Mouse (Mus musculus) bone marrow, adult 2 months (tissue): ENCODE measurements at regions not wholly inside any gene's neighbourhood (a gene's known extent, or its start where the extent isn't known, plus 50 kb on each side); places are given as distances from the start of the nearest gene placed in this dataset.

Source experiments
- H3K27ac ChIP-seq: fragments of 200-500 bp; 2 replicates; pipeline ENCODE4 v1.5.1; 2012; ENCODE audit warnings: low read depth, mild to moderate bottlenecking, control low read depth, inconsistent platforms, low read length; ENCODE audit not compliant: control insufficient read depth, poor library complexity, insufficient read depth
- H3K4me1 ChIP-seq: fragments of 200-500 bp; 2 replicates; pipeline ENCODE4 v1.6.1; 2011; ENCODE audit warnings: low read length; ENCODE audit not compliant: control insufficient read depth, insufficient read depth
- H3K4me3 ChIP-seq: fragments of 200-500 bp; replicated peaks from 2 replicates; pipeline ENCODE3; 2011; ENCODE audit warnings: mild to moderate bottlenecking, low read depth, low read length, control low read depth; ENCODE audit not compliant: control insufficient read depth
- CTCF ChIP-seq: fragments of 200-500 bp; IDR thresholded peaks from 2 replicates; pipeline ENCODE4 v1.5.1; 2011; ENCODE audit warnings: low read length, control low read depth; ENCODE audit not compliant: control insufficient read depth, insufficient read depth
- POLR2A ChIP-seq: fragments of 200-500 bp; IDR thresholded peaks from 2 replicates; pipeline ENCODE4 v1.6.1; 2011; ENCODE audit warnings: low read depth, mild to moderate bottlenecking, control low read depth, low read length, borderline replicate concordance; ENCODE audit not compliant: control insufficient read depth
- WGBS: fragments of 180-500 bp; shearing (Covaris S2); methylation state at CpG from one replicate; pipeline ENCODE4 v1.1.7; 2018; 5-methylcytosine and 5-hydroxymethylcytosine counted together

DNA sequence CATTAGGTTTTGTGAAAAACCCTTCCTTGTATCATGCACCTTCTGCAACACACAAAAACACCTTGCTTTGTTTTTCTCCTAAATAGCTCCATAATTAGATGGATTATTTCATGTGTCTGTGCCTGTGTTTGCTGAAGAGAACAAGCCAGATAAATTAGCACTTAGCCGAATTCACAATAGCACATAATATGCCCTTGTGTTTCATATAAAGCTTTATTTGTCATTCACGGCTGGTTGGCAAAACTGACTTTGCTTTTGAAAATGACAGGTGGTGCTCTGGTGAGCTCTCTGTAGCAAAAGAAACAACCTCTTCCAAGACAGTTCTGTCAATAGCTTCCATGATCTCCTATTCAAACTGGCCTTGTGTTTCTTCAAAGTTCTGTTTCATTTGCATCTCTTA, 551.2 kb upstream of the Itga1 start:
- 92% methylated on average over 2 of the region's 2 CpGs for WGBS
- no peak overlapping the region for H3K4me3 ChIP-seq

DNA sequence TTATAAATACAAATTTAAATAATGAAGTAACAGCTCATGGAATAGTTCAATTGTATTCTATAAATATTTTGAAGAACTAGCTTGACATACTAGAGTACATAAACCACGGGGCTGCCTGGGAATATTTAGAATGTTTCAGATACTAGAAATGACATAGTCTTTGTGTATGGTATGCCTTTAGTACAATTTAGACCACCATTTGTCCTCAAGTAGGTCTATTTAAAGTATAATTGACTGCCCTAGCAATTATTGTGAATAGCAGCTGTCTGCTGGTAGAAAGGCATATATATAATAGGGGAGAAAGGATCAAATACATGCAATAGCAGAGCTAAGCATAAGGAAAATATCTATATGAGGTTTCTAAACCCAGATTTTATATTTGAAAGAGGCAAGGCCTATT, 550.6 kb upstream of the Itga1 start:
- Histone ChIP-seq H3K27ac (no peak overlapping the region), H3K4me1 (no peaks in the 10 kb centered on the region), H3K4me3 (no peak overlapping the region)
- TF ChIP-seq POLR2A (no peak), CTCF (no peak)
- 60% methylated on average over 1 of the region's 1 CpGs for WGBS

More for the DNA sequence above, 551.2 kb upstream of the Itga1 start:
- Histone ChIP-seq H3K27ac (no peak overlapping the region), H3K4me1 (no peaks in the 10 kb centered on the region)
- TF ChIP-seq POLR2A = no peak
- TF ChIP-seq CTCF = no peak

DNA sequence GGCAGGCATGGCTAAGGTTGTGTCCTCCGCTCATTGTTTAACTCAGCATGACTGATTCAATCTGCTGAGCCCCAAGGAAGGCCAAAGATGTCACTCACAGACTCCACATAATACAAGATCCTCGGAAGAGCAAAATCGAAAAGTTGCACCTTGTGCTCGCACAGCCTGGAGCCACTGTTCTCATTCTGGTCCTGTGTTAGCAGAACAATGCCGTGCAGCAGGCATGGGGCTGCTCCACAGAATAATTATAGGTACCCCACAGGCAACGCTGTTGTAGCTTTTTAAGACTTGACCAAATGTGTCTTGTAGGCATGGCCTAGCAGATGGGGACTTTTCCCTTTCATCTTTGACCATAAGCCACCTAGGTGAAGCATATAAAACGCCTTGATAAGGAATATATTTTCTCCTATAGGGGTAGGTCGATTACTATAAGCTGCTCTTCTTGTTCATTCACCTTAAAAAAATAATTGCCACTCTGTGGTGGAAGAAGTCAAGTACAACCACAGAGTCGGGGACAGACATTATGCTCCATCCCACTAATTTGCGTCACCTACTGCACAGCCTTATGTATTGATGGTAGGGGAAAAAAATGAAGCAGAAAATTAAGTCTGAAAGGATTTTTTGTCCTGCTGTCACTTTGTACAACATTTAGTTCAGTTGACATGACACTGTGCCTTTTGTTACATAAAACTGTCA, 529.8 kb upstream of the Itga1 start:
- TF ChIP-seq CTCF (no peak), POLR2A (no peak)
- no peak overlapping the region for H3K4me3 ChIP-seq
- H3K4me1 ChIP-seq = no peaks in the 10 kb centered on the region
- H3K27ac ChIP-seq = no peak overlapping the region
- 76% methylated on average over 10 of the region's 10 CpGs for WGBS

DNA sequence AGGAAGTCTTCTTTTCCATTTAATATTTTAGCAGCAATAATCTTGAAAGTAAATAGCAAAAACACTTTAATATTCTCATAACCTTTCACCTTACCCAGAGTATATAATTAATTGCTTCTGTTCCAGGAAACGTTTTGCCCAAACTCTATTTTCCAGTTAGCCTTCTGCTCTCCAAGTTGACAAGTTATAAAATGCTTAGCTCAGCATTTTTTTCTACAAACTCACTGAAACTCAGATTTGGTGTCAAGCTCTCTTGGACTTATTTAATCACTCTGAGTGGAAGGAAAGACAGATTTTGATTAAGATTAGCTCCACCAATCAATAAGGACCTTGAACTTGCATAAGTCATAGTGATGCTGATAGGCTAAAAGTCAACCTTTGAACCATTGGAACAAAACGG, 528.8 kb upstream of the Itga1 start:
- no peak overlapping the region for H3K27ac ChIP-seq
- no peak for TF ChIP-seq POLR2A
- TF ChIP-seq CTCF = no peak
- 66% methylated on average over 2 of the region's 2 CpGs for WGBS
- no peak overlapping the region for H3K4me3 ChIP-seq
- no peaks in the 10 kb centered on the region for H3K4me1 ChIP-seq

DNA sequence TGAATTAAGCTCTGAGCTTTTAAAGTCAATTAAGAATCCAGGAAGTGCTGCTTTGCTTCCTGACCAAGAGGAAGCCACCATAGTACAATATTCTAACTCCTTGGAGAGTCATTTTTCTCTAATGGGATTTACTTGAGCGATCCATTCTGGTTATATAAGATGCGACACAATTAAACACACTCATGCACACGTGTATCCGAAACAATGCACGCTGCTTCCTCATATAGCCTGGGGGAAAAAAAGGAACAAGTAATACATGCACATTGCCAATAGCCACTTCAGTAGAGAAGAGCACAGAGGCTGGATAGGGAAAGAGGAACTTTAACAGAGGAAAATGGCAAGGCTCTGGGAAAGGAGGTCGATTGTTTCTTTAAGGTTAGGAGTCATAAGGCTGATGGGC, 511.4 kb upstream of the Itga1 start:
- Histone ChIP-seq H3K4me3 (no peak overlapping the region), H3K4me1 (no peaks in the 10 kb centered on the region), H3K27ac (no peak overlapping the region)
- TF ChIP-seq CTCF (no peak), POLR2A (no peak)
- WGBS = 59% methylated on average over 6 of the region's 6 CpGs

DNA sequence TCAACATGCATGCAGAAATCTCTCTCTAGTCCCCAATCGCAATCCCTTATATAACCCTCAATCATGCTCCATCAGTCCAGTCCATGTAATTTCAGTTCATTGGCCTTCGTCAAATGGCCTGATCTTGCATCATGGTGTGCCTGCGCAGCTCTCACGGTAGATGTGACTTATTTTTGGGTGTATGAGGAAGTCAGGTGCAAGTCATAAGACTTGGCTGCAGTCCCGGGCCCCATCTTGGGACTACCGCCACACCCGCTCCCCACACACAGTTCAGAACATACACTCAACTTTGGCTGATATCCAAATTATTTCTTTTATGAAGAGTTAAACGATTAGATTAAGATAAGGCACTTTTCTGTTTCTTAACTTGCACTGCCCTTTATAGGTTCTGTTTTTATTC, 504.7 kb upstream of the Itga1 start:
- no peak for TF ChIP-seq CTCF
- no peak for TF ChIP-seq POLR2A
- Histone ChIP-seq H3K4me1 (no peaks in the 10 kb centered on the region), H3K27ac (no peak overlapping the region), H3K4me3 (no peak overlapping the region)
- 79% methylated on average over 8 of the region's 8 CpGs for whole genome bisulfite sequencing

DNA sequence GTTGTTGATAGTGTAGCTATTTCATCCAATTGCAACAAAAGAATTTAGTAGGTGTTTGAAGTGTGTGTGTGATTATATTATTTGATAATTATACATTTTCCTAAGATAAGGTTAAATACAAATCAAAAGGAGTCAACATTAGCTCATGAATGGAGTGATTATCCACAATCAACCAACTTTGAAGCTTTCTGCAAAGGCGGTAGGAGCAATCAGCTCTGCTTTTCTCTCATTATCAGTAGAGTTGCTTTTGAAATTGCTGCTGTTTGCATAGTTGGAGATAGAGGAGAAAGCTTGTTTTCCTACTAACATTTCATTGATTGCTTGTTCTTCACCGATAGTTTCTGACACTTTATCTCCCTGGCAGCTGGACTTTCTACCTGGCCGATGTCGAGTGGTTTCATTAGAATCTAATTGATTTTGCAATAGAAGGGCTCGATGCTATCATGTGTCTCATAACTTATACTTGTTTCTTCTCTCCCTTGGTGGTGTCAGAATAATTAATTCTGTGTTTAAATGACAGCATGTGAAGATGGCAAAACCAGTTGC, 493.4 kb upstream of the Itga1 start:
- 83% methylated on average over 5 of the region's 5 CpGs for WGBS
- TF ChIP-seq POLR2A (no peak), CTCF (no peak)
- no peak overlapping the region for H3K27ac ChIP-seq
- no peak overlapping the region for H3K4me3 ChIP-seq
- H3K4me1 ChIP-seq = no peaks in the 10 kb centered on the region

DNA sequence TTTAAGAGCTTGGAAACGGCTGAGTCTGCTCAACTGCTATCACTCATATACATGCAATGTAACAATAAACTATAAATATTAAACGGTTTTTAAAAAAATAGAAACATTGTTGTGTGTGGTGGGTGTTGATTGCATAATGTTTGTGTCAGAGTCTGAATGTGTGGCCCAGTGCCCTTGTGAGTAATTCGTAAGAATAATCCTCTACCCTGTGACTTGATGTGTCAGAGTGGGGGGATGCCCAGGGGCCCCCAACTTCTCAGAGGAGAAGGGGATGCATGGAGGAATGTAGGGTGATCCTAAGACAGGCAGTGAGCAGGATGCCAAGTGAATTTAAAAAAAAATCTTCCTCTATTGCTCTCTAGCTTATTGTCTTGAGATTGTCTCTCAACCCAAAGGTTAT, 474.2 kb upstream of the Itga1 start:
- WGBS = 63% methylated on average over 3 of the region's 3 CpGs
- no peak for TF ChIP-seq POLR2A
- no peak for TF ChIP-seq CTCF

More for the DNA sequence above, 474.2 kb upstream of the Itga1 start:
- Histone ChIP-seq H3K4me1 (no peaks in the 10 kb centered on the region), H3K4me3 (no peak overlapping the region), H3K27ac (no peak overlapping the region)
